Mouse (Mus musculus) megakaryocyte, embryonic 14.5 days (primary cell): ENCODE measurements around the gene Cyp2t4. TPM values are rescaled to one million over a fixed set of nuclear protein-coding genes. Genes with fewer than 3 reads are reported as not detected.

Source experiments
- H3K27me3 ChIP-seq: replicated peaks from 2 replicates; pipeline ENCODE3; 2012; ENCODE audit warnings: inconsistent platforms
- H3K36me3 ChIP-seq: replicated peaks from 2 replicates; pipeline ENCODE3; 2012; ENCODE audit warnings: low read length, inconsistent platforms, mixed read lengths
- H3K4me1 ChIP-seq: 2 replicates; pipeline ENCODE4 v1.6.1; 2012; ENCODE audit warnings: inconsistent platforms
- H3K4me3 ChIP-seq: replicated peaks from 2 replicates; pipeline ENCODE3; 2012; ENCODE audit warnings: moderate library complexity, mild to moderate bottlenecking, inconsistent platforms
- H3K9me3 ChIP-seq: 2 replicates; pipeline ENCODE4 v1.6.1; 2012; ENCODE audit warnings: inconsistent platforms
- FLI1 ChIP-seq: IDR thresholded peaks from 2 replicates; pipeline ENCODE4 v1.6.1; 2012; ENCODE audit warnings: low read length, inconsistent platforms, mixed read lengths
- GATA1 ChIP-seq: IDR thresholded peaks from 3 replicates; pipeline ENCODE4 v1.6.1; 2012; ENCODE audit warnings: mixed read lengths, low read length, inconsistent platforms, borderline replicate concordance
- polyA plus RNA-seq: library from polyadenylated mRNA; stranded (reverse); fragments of >175 nt; gene quantifications from 2 replicates; pipeline ENCODE4 v1.2.3, GENCODE M21; 2012; ENCODE audit warnings: low replicate concordance; ENCODE audit not compliant: insufficient read depth

Gene Cyp2t4
- polyA plus RNA-seq, 1 experiment: not detected

DNA sequence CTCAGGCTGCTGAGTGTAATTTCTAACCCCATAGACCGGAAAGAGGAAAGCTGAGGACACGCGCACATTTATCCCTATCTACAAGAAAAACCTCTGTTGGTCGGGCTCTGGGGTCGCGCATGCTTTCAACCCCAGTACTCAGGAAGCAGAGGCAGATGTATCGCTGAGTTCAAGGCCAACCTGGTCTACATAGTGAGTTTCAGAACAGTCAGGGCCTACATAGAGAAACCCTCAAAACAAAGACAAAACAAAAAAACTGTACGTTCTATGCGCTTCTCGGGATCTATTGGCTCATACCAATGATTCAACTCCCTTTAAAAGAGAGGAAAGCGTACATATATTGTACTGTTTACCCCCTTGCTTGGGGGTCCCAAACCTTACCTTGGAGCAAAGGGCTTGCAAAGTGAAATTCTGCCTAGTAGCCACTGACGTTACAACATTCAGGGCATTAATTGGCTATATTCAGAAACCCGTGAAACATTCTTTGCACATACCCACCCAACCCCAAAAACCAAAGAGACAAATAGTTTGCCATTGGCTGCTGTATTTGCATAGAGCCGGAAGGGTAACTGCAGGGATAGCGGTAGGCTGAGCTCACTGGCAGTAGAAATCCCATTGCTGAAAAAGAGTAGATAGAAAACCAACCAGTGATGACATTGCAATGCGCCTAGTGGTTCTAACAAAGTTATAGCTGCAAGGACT, 25.9 kb downstream of the Cyp2t4 start:
- Histone ChIP-seq H3K4me3 (peak overlapping the region; percentile 96), H3K27me3 (no peaks in the 10 kb centered on the region), H3K9me3 (no peaks in the 10 kb centered on the region), H3K4me1 (peaks cover 57% of the 10 kb centered on the region), H3K36me3 (peaks cover 28% of the 10 kb centered on the region)
- no peak for TF ChIP-seq GATA1
- TF ChIP-seq FLI1: no peak

DNA sequence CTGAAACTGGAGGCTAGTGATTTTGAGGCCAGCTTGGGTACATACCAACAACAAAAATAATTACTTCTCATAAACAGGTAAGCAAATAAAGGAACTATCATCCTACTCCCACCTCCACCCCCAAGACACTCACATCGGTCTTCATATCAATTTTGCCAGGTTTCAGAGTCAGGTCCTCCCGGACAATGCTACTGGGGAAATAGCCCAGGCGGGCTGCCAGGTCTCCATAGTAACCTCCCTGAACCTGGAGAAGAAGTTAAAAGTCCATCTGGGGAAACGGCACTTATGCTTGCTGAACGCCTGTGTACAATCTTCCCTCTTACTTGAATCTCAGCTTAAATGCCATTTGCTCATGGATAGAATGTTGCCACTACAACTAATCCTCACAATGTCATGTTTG, 26.5 kb downstream of the Cyp2t4 start:
- no peak for TF ChIP-seq GATA1
- TF ChIP-seq FLI1: no peak
- Histone ChIP-seq H3K4me3 (no peak overlapping the region), H3K4me1 (peaks cover 51% of the 10 kb centered on the region), H3K9me3 (no peaks in the 10 kb centered on the region), H3K27me3 (no peaks in the 10 kb centered on the region), H3K36me3 (peaks cover 28% of the 10 kb centered on the region)

DNA sequence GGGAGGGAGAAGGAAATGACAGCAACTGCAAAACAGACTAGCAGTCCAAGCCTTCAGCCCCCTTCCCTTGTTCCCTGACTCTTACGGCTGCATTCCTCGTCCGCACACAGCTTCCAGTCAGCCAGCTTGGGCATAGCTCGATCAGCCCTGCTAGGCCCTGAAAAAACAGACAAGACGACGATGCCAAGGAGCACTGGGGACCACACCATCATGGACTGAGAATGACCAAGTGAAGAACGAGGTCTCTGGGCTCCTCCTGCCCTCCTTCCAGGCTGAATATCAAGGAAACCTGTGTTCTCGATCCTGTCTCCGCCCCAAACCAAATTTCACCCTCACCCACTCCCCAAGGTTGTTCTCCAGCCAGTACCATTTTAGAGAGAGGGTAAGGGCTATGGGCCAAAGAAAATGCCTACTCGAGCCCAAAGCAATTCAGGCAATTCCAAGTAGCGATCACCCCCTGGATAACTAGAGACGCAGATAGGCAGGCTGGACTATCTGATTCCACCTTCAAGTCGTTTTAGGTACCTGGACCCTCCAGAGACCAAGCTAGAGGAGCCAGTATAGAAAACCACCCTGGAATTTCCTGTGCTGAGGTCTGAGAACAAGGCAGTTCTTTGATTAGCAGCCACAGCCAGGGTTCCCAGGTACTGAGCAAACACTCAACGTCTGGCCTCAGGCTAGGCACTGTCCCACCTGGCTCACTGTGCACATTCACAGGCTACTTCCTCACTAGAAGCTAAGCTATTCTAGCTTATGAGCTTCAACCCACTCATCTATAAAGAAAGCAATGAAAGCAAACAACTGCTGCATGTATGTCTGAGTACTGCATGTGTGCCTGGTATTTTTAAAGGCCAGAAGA, 27.6 kb downstream of the Cyp2t4 start, which contains the start of the genes Gm21983 and Mia:
Gm21983 (minus strand) TSS at position 250 of the 859 bp plus-strand sequence.
Mia (minus strand) TSS at position 321 of the 859 bp plus-strand sequence.
- Histone ChIP-seq H3K27me3 (no peaks in the 10 kb centered on the region), H3K4me1 (peaks cover 48% of the 10 kb centered on the region), H3K36me3 (peaks cover 28% of the 10 kb centered on the region), H3K4me3 (no peak within 1 kb of the TSS), H3K9me3 (no peaks in the 10 kb centered on the region)
- TF ChIP-seq FLI1 (no peak), GATA1 (no peak)

GRCm38 (mm10) chr7:27182498-27182897, 29.0 kb downstream of the Cyp2t4 start:
- Histone ChIP-seq H3K4me3 (no peak overlapping the region), H3K4me1 (peaks cover 38% of the 10 kb centered on the region), H3K36me3 (peaks cover 42% of the 10 kb centered on the region), H3K27me3 (no peaks in the 10 kb centered on the region), H3K9me3 (no peaks in the 10 kb centered on the region)
- TF ChIP-seq GATA1: no peak
- TF ChIP-seq FLI1: no peak

DNA sequence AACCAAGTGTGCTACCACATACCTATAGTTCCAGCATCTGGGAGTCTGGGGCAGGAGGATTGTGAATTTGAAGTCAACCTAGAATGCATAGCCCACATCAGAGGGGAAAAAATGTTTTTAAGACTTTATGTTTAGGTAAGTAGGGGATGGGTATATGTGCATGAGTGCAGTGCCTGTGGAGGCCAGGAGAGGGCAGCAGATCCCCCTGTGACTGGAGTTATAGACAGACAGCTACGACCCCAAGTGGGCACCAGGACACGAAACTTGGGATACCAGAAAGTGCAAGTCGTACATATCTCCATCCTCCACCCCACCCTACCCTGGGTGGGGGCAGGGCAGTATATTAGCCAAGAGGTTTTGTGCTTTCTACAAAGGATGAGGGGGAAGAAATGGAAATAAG, 31.4 kb downstream of the Cyp2t4 start:
- H3K36me3 ChIP-seq: peaks cover 67% of the 10 kb centered on the region

GRCm38 (mm10) chr7:27185986-27186385, 32.5 kb downstream of the Cyp2t4 start:
- H3K4me3 ChIP-seq: no peak overlapping the region
- no peaks in the 10 kb centered on the region for H3K27me3 ChIP-seq
- TF ChIP-seq FLI1 (no peak), GATA1 (no peak)
- H3K9me3 ChIP-seq: no peaks in the 10 kb centered on the region
- peaks cover 14% of the 10 kb centered on the region for H3K4me1 ChIP-seq
- peaks cover 77% of the 10 kb centered on the region for H3K36me3 ChIP-seq

More for the DNA sequence above, 31.4 kb downstream of the Cyp2t4 start:
- H3K4me1 ChIP-seq: peaks cover 24% of the 10 kb centered on the region
- no peak for TF ChIP-seq GATA1
- TF ChIP-seq FLI1: no peak
- H3K9me3 ChIP-seq: no peaks in the 10 kb centered on the region
- H3K27me3 ChIP-seq: no peaks in the 10 kb centered on the region
- no peak overlapping the region for H3K4me3 ChIP-seq

- no peaks in the 10 kb centered on the region for H3K9me3 ChIP-seq
- H3K4me1 ChIP-seq: peaks cover 36% of the 10 kb centered on the region
- no peaks in the 10 kb centered on the region for H3K27me3 ChIP-seq
- peaks cover 98% of the 10 kb centered on the region for H3K36me3 ChIP-seq
- TF ChIP-seq FLI1 (no peak), GATA1 (no peak)
- peak overlapping the region; percentile 46 for H3K4me3 ChIP-seq
Observed at GRCm38 (mm10) chr7:27189271-27189931, 35.9 kb downstream of the Cyp2t4 start.

GRCm38 (mm10) chr7:27192434-27192833, 38.9 kb downstream of the Cyp2t4 start:
- TF ChIP-seq FLI1: no peak
- no peak for TF ChIP-seq GATA1
- peaks cover 51% of the 10 kb centered on the region for H3K4me1 ChIP-seq
- no peak overlapping the region for H3K4me3 ChIP-seq
- H3K36me3 ChIP-seq: peaks cover 76% of the 10 kb centered on the region
- H3K9me3 ChIP-seq: no peaks in the 10 kb centered on the region
- no peaks in the 10 kb centered on the region for H3K27me3 ChIP-seq

GRCm38 (mm10) chr7:27193731-27194130, 40.2 kb downstream of the Cyp2t4 start:
- TF ChIP-seq GATA1: no peak
- TF ChIP-seq FLI1: no peak
- Histone ChIP-seq H3K4me3 (no peak overlapping the region), H3K4me1 (peaks cover 63% of the 10 kb centered on the region), H3K9me3 (no peaks in the 10 kb centered on the region), H3K36me3 (peaks cover 63% of the 10 kb centered on the region), H3K27me3 (no peaks in the 10 kb centered on the region)

GRCm38 (mm10) chr7:27195681-27196611, 42.4 kb downstream of the Cyp2t4 start, which contains the start of the genes BC024978 and Snrpa:
Gene BC024978, plus strand, starts transcription at chr7:27195781.
Gene Snrpa, minus strand, starts transcription at chr7:27196271.
- H3K4me1 ChIP-seq: peaks cover 63% of the 10 kb centered on the region
- peak within 1 kb of the TSS; percentile 95 for H3K4me3 ChIP-seq
- no peaks in the 10 kb centered on the region for H3K9me3 ChIP-seq
- TF ChIP-seq FLI1: peak; percentile 69; the same call in 1 of the 2 replicates
- TF ChIP-seq GATA1: no peak
- H3K27me3 ChIP-seq: no peaks in the 10 kb centered on the region
- peaks cover 47% of the 10 kb centered on the region for H3K36me3 ChIP-seq
